Mouse (Mus musculus) spleen, adult 2 months (tissue): ENCODE data around the gene Dmac2. TPM values are rescaled to one million over a fixed set of nuclear protein-coding genes. Genes with fewer than 3 reads are reported as not detected.

ENCODE experiments used
- DNase-seq, 2 experiments: peaks; one replicate each; pipeline versions ENCODE4 v3.0.0 to v3.0.0-alpha.2; 2012 to 2021; ENCODE audit warnings: low spot score in 2 of 2, low read depth in 1 of 2
- H3K27ac ChIP-seq: fragments of 200-500 bp; 2 replicates; pipeline ENCODE4 v1.5.1; 2012; ENCODE audit warnings: low read length, inconsistent platforms; ENCODE audit not compliant: insufficient read depth
- H3K27me3 ChIP-seq: fragments of 200-500 bp; 2 replicates; pipeline ENCODE4 v1.6.1; 2012; ENCODE audit warnings: mild to moderate bottlenecking, moderate library complexity, low read length, inconsistent platforms; ENCODE audit not compliant: control insufficient read depth, insufficient read depth
- H3K36me3 ChIP-seq: fragments of 200-500 bp; 2 replicates; pipeline ENCODE4 v1.6.1; 2012; ENCODE audit warnings: mild to moderate bottlenecking, low read length, inconsistent platforms; ENCODE audit not compliant: control insufficient read depth, insufficient read depth
- H3K4me1 ChIP-seq: fragments of 200-500 bp; 2 replicates; pipeline ENCODE4 v1.6.1; 2011; ENCODE audit warnings: inconsistent platforms; ENCODE audit not compliant: control insufficient read depth, insufficient read depth, insufficient read length
- H3K4me3 ChIP-seq: fragments of 200-500 bp; 2 replicates; pipeline ENCODE4 v1.5.1; 2011; ENCODE audit warnings: mild to moderate bottlenecking, inconsistent platforms; ENCODE audit not compliant: insufficient read depth, insufficient read length; ENCODE audit errors: extremely low read depth
- CTCF ChIP-seq: fragments of 200-500 bp; IDR thresholded peaks from 2 replicates; pipeline ENCODE4 v1.5.1; 2011; ENCODE audit warnings: mild to moderate bottlenecking, inconsistent platforms; ENCODE audit not compliant: insufficient read depth, insufficient read length, insufficient replicate concordance; ENCODE audit errors: extremely low read depth
- POLR2A ChIP-seq: fragments of 200-500 bp; IDR thresholded peaks from 2 replicates; pipeline ENCODE4 v1.6.1; 2011; ENCODE audit warnings: low read depth, low read length, inconsistent platforms
- WGBS: fragments of 180-500 bp; shearing (Covaris S2); methylation state at CpG from one replicate; pipeline ENCODE4 v1.1.7; 2018; 5-methylcytosine and 5-hydroxymethylcytosine counted together
- polyA plus RNA-seq: library from polyadenylated mRNA; depleted of rRNA; stranded (reverse); fragments of >200 nt; gene quantifications from 2 replicates; pipeline ENCODE4 v1.2.3, GENCODE M21; 2012

Dmac2 gene
- polyA plus RNA-seq, 1 experiment: 74.7 TPM

DNA sequence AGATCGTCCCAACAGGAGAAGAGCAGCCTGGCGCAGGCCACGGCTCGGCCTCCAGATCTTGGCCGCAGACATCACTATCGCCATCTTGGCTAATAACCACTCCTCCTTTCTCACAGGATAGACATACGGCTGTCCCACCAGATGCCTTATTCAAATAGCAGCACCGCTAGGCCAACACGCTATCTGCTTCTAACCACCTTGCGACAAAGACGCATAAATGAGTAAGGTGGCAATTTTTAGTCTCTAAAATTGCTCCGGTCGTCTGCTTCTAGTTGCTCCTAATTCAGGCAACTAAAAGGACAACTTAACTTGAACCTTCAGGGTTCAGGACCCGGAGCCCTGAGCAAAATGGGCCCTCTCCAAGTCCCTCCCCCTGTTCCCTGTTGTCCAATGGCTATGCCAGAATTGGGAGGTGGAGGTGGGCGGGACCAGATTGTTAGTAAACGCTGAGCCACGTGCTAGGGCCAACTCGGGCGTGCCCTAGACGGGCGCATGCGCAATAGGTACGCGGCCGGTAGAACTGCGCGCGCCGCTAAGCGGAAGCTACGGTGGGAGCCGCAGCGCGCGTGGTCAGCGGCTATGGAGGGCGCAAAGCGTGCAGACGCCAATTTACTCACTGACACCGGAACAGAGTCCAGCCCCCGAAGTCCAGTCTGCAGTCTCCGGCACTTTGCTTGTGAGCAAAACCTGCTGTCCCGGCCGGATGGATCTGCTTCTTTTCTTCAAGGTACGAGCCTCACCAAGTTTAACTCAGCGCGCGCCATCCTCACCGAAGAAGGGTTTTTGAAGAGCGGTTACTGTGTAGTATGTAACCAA lies 39.7 kb downstream of the Dmac2 start, which contains the start of the genes Bckdha and Exosc5:
Bckdha (minus strand) TSS at position 325 of the 816 bp plus-strand sequence.
Exosc5 (plus strand) TSS at position 508 of the 816 bp plus-strand sequence.
- DNase-seq: peak; percentile 99 to 100

DNA sequence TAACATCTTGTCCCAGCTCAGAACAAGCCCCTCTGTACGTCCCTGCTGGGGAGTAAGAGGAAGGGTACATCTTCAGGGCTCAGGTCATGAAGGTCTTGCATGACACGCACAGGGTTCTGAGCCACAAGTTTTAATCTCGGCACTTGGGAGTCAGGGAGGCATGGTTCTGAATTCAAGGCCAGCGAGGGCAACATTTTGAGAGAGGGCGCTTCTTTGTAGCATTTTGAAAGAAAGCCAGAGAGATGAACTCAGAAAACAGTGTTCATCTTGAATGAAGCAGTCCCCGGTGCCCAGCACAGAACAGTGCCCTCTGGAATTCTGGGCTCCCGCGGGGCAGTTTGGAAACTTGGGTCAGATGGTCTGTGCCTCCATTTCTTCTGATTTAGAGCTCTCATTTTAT lies 47.2 kb downstream of the Dmac2 start:
- H3K27me3 ChIP-seq: no peaks in the 10 kb centered on the region
- WGBS: 93% methylated on average over 8 of the region's 8 CpGs
- no peak overlapping the region for H3K27ac ChIP-seq
- H3K4me1 ChIP-seq: no peaks in the 10 kb centered on the region
- no peak for DNase-seq
- peaks cover 45% of the 10 kb centered on the region for H3K36me3 ChIP-seq
- no peak for TF ChIP-seq CTCF
- TF ChIP-seq POLR2A: no peak
- no peak overlapping the region for H3K4me3 ChIP-seq

More for the DNA sequence above, 39.7 kb downstream of the Dmac2 start, which contains the start of the genes Bckdha and Exosc5:
- Histone ChIP-seq H3K4me3 (peak within 1 kb of the TSS; percentile 92), H3K36me3 (peaks cover 6% of the 10 kb centered on the region), H3K27me3 (no peaks in the 10 kb centered on the region), H3K27ac (peak within 1 kb of the TSS; percentile 79), H3K4me1 (peaks cover 4% of the 10 kb centered on the region; the same call in 1 of the 2 replicates)
- TF ChIP-seq POLR2A: peak; percentile 48; the same call in 1 of the 2 replicates
- TF ChIP-seq CTCF: no peak
- WGBS: under 1% methylated on average over 50 of the region's 50 CpGs

DNA sequence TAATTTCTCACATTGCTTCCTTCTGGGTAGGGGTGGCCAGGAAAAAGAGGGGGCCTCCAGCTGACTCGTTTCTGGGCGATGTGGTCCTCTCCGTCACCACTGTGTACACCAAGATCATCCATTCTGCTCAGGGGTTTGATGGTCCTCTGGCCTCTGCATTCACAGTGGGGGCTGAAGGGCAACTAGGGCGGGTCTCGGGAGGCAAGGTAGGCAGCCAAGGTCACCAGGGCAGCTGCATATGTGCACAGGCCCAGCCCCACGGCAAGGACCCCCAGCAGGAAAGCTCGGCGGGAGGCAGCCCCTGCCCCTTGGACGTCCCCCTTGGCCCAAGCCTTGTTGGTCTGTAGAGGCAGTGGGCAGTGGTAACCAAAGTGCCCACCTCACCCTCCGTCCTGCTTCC lies 49.9 kb downstream of the Dmac2 start:
- TF ChIP-seq CTCF (no peak), POLR2A (no peak)
- Histone ChIP-seq H3K4me1 (no peaks in the 10 kb centered on the region), H3K27me3 (no peaks in the 10 kb centered on the region), H3K4me3 (no peak overlapping the region), H3K36me3 (peaks cover 38% of the 10 kb centered on the region), H3K27ac (no peak overlapping the region)
- no peak for DNase-seq
- 92% methylated on average over 10 of the region's 10 CpGs for WGBS

DNA sequence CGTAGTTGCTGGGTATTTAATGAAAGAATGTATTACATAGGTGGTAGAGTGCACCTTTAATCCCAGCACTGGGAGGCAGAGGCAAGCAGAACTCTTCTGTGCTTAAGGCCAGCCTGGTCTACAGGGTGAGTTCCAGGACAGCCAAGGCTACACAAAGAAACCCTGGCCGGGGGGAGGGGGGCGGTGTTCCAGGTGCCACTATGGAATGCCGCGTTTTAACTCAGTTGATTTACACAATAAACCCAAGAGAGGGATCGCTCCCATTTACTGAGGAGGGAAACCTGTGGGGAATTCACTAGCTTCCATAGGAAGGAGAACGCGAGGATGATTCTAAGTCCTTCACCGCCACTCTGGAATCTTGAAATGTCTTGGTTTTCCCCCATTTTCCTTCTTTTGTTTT lies 50.4 kb downstream of the Dmac2 start:
- no peak for DNase-seq
- Histone ChIP-seq H3K36me3 (peaks cover 33% of the 10 kb centered on the region), H3K27ac (no peak overlapping the region), H3K4me1 (0 out of 2 replicates have a peak, but pooled peaks cover 3% of the 10 kb centered on the region), H3K4me3 (no peak overlapping the region), H3K27me3 (no peaks in the 10 kb centered on the region)
- TF ChIP-seq POLR2A (no peak), CTCF (no peak)
- 93% methylated on average over 9 of the region's 9 CpGs for WGBS

DNA sequence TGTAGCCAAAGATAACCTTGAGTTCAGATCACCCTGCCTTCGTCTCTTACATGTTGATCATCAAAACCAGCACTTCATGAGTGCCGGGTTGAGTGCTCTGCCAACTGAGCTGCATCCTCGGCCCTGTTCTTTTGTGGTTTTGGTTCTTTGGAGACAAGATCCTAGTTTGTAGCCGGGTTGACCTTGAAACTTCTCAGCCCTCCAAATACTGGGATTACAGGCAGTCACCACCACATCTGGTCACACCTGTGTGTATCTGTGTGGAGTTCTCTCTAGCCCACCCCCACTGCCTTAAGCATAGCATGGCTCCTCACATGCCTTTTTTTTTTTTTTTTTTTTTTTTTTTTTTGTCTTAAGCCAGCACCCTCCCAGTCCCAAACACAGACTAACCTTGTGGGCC lies 50.9 kb downstream of the Dmac2 start:
- TF ChIP-seq POLR2A (no peak), CTCF (no peak)

DNA sequence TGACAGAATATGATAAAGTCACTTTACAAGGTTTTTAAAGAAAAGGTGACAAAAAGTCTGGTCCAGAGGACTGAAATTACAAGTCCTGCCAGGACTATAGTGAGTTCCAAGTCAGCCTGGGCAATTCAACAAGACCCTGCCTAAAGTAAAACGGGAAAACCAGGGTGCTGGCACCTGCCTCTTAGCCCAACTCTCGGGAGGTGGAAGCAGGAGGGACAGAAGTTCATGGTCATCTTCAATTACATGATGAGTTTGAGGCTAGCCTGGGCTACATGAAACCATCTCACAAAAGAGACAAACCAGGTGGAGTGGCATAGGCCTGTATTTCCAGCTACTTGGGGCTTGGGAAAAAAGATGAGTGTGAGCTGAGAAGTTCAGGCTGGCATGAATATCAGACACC lies 52.5 kb downstream of the Dmac2 start:
- 74% methylated on average over 2 of the region's 2 CpGs for WGBS
- no peak overlapping the region for H3K4me3 ChIP-seq
- TF ChIP-seq POLR2A (no peak), CTCF (no peak)
- no peak overlapping the region for H3K27ac ChIP-seq
- peaks cover 2% of the 10 kb centered on the region; the same call in 1 of the 2 replicates for H3K27me3 ChIP-seq
- peaks cover 15% of the 10 kb centered on the region for H3K36me3 ChIP-seq
- DNase-seq: no peak
- H3K4me1 ChIP-seq: 0 out of 2 replicates have a peak, but pooled peaks cover 8% of the 10 kb centered on the region

More for the DNA sequence above, 50.9 kb downstream of the Dmac2 start:
- Histone ChIP-seq H3K27ac (no peak overlapping the region), H3K27me3 (peaks cover 2% of the 10 kb centered on the region; the same call in 1 of the 2 replicates), H3K36me3 (peaks cover 30% of the 10 kb centered on the region), H3K4me3 (no peak overlapping the region), H3K4me1 (0 out of 2 replicates have a peak, but pooled peaks cover 7% of the 10 kb centered on the region)
- DNase-seq: no peak
- WGBS: 87% methylated on average over 4 of the region's 4 CpGs

DNA sequence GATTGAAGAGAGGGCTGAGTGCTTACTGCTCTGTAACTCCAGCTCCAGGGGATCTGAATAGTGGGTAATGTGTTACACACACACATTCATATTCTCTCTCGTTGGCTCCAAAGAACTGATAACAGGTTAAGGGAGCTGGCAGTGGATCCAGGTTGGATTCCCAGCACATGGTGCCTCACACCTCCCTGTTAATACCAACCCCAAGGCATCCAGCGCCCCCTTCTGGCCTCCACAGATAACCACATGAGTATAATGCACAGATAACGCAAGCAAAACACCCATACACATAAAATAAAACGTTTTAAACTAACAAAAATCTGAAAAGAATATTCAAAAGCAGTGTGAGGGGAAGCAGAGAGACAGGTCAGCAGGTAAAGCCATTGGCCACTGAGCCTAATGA lies 53.2 kb downstream of the Dmac2 start:
- no peak for TF ChIP-seq CTCF
- TF ChIP-seq POLR2A: no peak
- no peak overlapping the region for H3K4me3 ChIP-seq
- 64% methylated on average over 4 of the region's 4 CpGs for WGBS
- DNase-seq: no peak
- H3K4me1 ChIP-seq: 0 out of 2 replicates have a peak, but pooled peaks cover 8% of the 10 kb centered on the region
- H3K27ac ChIP-seq: no peak overlapping the region
- H3K27me3 ChIP-seq: peaks cover 2% of the 10 kb centered on the region; the same call in 1 of the 2 replicates
- H3K36me3 ChIP-seq: peaks cover 11% of the 10 kb centered on the region
